Mouse (Mus musculus) thymus, postnatal 25 days (tissue): Measurements from ENCODE around the gene Cux1.

Experiments
- DNase-seq: peaks from one replicate; pipeline ENCODE4 v3.0.0; 2022

Cux1 gene

DNA sequence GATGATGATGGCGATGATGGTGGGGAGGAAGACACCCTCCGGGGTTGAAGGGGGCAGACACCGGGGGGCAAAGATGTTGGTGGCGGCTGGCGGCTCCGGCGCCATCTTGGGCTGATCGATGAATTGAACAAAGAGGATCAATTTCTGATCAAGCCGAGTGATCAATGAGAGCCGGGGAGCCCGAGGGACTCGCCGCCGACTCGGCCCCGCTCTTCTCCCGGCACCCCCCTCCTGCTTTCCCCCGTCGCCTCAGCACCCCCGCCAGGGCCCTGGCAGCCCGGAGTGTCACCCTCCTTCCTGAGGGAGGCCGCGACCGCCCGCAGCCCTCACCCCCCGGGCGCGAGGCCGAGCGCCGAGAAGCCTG lies 496 bp downstream of the Cux1 start:
- DNase-seq: no peak

DNA sequence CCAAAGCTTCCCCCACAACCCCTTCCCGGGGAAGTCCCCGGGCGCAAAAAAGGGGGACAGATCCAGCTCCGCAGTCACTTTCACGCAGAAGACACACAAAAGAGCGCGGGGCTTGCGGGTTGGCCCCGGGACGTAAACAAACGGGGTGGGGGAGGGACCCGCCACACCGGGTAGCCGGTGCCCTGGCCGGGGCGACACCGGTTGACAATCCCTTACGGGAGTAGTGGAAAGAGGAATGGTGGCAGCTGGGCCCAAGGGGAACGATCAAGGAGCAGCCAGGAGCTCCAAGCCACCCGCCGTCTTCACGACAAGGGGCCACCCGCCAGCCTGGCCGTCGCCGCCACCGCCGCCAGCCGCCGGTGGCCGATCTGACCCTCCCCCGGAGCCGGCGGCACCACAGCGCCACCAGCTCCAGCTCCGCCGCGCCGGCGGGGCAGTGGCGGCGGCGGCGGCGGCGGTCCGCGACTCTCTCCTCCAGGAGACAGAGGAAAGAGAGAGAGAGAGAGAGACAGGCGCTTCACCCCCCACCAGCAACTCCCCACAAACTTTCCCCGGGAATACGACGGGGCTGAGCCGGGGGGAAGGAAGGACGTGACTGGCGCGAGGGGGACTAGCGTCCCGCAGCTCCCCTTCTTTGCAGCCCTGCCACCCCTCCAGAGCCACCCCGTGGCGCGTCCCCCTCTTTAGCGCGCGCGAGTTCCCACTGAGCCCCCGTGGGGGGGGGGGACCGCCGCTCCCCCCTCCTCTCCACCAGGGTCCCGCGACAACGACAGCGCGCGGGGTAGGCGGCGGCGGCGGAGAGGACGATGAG lies 1.1 kb downstream of the Cux1 start:
- peak; percentile 78 for DNase-seq

DNA sequence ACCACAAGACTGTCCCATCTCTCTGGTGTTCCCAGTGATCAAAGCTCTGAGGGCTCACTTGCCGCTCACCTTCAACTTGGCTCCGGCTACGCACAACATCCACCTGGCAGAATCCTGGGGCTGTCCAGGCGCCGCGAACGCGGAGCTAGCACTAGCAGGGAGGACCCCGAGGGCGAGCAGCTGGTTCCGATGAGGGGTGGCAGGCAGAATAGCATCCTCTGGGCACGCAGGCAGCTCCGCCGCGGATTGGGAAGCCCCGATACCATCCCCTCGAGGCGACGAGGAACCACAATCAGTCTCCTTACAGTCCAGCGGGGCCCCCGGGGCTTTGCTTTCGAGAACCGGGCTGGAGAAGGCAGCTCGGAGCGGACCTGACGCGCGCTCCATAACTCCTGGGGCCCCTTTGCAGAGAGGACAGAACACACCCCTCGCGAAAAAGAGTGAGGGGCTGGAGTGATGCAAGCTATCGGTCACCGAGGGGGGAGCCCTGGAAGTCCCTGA lies 1.9 kb downstream of the Cux1 start:
- DNase-seq: peak; percentile 62

DNA sequence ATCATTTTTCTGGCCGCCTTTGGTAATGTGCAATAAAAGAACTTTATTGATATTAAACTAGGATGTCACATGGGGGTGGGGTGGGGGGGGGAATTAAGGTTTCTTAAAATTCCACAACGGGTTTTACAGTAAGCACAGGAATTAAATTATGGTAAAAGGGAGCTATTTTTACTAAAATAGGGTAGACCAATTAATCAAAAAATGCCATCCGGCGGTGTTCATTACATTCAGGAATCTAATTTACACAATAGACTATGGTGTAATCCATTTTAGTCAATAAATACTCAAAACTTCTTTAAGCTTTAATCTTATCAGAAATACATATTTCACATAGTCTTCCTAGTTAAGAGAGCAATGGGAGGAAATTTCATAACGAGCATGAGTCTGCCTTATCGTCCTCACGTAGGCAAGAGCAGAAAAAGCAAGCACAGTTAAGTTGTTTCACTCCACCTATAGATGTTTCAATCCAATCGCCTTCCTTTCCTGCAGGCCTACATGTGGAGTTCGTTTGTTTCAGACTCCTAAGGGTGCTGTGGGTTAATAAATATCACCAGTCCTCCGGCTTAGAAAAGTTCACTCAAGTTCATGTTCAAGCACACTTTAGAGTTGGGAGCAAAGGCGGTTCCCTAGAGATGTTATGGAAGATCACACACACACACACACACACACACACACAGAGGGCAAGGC lies 2.5 kb downstream of the Cux1 start:
- no peak for DNase-seq

DNA sequence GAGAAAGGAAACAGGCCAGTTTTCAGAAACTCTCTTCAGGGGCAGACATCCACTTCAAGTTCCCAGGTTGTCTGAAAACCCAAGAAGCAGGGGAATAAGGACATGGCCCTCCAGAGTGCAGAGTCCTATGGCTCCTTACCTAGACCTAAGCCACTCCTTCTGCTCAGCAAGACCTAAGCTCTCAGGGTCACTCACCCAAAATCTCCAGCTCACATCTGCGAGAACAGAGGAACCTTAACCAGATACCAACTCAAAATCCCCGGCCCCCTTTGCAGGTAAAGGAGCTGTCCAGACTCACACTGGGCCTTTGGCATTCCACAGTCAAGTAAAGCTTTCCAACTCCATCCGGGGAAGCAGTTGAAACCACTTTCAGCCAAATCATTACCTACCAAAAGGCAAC lies 3.3 kb downstream of the Cux1 start:
- DNase-seq: no peak

DNA sequence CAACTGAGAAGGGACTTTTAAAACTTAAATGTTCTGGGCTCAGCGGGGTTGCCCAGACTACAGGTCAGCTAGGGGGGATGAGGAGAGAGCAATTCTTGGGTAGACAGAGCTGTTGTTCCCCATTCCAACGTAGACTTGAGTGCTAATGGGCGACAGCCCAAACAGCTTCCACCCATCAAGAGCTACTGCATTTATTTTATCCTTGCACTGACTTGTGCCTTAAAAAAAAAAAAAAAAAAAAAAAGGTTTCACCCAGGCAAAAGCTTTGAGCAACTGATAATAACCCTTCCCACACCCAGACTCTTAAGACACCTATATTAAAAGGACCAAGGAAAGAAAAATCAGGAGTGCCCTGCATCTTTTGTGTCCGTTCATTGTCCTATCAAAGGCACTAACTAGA lies 4.2 kb downstream of the Cux1 start:
- no peak for DNase-seq

DNA sequence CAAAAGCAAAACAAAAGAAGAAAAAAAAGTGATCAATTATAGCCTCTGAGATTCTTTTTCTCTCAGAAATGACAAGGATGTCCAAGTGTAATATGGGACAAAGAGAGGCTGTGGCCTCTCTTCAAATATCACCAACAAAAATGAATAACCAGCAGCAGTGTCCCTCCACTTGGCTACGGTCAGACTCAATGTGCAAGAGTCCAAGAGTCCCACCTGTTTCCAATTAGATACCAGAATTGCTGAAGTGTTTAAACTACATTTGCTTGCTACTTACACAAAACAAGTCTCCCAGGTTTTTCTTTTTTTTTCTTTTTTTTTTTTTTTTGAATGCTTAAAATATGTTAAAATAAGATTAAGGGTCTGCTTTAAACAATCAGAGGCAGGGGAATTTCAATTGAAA lies 5.1 kb downstream of the Cux1 start:
- DNase-seq: no peak

DNA sequence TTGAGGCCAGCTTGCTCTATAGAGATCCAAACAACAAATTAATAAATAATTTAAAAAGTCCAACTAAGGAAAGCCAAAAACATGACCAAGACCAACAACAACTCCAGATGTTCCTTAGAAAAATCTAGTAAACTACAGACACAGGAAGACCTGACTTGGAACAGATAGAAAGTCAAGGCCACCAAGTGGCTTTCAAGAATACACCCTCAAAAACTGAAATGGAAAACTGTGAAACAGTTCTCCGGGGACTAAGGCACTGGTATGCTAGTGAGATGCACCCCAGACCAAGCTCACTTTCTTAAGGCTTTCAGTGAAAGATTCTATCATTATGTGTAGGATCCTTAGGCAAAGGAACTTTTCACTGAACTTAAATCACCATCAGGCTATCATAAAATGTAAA lies 5.6 kb downstream of the Cux1 start:
- no peak for DNase-seq

DNA sequence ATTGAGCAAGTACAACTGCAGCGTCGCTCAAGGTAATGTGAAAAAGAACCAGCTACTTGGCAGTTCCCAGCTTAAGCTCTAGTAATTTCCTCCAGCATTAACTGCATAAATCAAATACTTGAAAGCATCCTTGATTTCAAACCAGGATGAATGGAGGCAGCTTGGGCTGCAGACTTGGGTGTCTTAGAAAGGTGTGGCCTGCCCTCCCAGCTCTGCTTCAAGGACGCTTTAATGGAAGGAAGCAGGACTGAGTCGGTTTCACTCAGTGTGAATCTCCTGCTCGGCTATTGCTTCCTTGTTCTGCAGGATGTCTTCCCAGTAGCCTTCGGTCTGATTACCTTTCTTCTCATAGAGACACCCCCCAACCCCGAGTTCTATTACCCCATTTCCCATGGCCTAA lies 6.6 kb downstream of the Cux1 start:
- DNase-seq: no peak

DNA sequence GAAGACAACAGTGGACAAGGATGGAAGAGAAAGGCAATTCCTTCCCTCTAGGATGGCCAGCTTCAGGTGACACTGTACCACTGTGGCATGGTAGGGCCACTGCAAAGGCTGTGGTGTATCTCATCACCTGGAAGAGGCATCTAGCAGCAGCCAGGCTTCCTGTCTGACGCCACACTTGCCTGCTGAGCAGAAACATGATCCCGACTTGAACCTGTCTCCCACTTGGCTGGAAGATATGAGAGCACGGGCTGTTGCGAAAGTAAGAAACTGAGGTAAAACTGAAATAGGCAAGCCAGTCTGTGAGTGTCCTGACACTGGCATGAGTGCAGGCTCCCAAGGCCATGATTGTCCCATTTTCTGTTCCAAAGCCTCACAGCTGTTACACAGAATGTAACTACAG lies 9.8 kb downstream of the Cux1 start:
- DNase-seq: no peak

DNA sequence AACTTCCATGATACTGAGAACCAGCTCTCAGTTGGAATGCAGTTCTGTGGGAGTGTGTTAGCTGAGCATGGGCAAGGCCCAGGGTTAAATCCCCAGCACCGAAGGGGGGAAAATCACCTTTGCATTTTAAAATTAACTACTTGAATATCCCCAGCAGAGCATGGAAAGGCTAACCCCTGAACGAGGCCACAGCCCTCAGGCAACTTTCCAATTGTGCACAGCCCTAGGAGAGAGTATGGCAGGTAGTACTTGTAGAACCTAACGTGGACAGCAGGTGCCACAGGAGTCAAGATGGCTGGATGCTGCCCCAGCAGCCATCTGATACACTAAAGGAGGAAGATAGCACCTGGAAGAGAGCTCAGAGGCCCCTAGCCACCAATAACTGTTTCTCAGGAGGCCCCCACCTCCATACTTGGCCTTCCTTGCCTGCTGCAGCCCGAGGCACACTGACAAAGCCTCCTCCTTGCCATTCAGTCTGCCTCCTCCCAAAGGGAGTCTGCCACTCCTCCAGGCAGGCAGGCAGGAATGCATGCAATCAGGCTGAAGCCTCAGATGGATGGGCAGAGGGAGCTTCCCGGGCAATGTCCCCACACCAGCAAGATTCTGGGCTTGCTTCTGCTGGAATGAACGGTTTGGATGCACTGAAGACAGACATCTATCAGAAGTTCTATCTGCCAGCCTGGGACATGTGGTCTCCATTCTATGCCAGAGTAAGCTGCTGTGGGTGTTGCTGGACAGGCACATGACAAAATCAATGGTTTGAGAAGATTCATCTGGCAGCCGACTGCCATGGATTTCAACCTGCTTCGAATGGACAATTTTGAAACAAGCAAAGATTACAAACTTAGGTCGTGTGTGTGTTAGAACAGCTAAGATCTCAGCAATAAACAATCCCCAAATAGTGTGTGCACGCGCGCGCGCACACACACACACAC lies 10.7 kb downstream of the Cux1 start:
- no peak for DNase-seq

DNA sequence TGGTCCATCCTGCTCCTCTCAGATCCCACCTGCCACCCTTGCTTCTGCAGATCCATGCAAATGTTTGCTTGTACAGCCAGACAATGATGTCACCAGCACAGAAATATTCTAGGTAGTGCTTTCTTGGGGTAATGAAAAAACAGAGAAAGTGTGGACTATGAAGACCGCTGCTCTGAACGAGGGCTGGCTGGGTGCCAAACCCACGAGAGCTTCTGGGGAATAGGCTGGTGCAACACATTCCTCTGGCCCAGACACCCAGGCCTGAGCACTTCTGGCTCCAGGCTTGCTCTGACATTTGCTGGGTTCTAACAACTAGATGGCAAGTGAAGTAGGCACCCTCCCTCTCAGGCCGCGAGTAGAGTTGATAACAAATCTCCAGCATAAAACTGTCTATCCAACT lies 11.6 kb downstream of the Cux1 start:
- DNase-seq: no peak

DNA sequence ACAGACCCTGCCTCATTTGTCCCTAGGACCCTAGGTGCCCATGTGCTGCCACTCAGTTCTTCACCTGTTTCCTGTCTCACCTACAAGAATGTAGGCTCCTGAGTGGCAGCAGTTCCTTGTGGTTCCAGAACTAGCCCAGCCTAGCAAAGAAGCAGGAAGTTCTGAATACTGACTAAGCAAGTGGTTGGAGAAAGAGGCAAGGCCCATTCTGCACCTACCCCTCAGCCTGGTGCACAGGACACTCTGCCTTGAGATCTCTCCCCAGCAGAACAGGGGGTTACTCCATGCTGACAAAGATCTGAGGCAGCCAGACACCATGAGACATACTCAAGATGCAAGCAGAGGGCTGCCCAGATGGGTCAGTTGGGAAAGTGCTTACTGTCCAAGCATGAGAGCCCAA lies 14.5 kb downstream of the Cux1 start:
- no peak for DNase-seq

DNA sequence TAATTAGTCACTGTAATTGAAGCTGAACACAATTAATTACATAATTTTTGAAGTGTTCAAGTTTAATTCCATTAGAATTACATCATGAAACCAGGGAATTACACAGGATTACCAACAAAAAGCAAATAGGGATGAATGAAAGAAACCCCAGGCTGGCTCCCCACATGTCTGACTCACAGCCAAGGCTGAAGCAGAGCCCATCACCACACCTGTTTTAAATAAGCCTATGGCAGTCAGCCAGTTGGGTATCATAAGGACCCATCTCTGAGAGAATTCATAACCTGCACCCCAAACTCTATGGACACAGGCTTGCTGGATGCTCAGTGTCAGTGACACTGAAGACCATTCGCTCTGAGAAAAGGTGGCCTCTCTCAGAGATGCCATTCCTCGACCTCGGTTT lies 15.2 kb downstream of the Cux1 start:
- DNase-seq: no peak

DNA sequence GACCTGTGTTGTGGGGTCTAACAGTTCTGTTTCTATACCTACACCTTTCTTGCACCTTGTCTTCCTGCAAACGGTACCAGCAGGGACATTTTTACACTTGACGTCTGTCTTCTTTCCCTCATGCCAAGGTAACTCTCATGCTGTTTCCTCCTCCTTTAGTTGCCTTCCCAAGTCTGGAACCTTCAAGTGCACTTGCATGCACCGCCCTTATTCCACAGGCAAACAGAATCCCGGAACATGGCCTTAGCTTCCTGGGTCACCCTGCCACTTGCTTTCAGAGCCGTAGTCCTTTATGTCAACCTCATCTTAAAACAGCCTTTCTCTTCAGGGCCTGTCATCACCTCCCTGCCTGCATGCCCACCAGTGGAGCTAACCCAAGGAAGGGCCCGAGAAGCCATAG lies 15.7 kb downstream of the Cux1 start:
- no peak for DNase-seq

DNA sequence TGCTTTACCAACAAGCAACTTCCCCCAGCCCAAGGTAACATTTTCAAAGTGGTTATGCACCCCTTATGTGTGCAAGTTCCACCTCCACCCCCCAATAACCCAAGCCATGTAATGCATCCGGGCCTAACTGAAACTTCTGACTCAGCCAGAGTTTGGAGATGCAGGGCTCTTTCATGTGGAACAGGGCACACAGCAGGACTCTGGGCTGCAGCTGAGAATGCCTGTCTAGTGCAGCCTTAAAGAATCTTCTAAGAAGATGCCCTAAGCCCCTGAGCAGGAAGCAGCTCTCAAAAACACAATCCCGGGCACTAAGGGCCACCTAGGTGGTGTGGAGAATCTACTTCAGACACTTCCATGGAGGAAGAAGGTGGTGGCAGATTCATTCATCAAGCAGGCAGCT lies 16.6 kb downstream of the Cux1 start:
- peak; percentile 56 for DNase-seq

DNA sequence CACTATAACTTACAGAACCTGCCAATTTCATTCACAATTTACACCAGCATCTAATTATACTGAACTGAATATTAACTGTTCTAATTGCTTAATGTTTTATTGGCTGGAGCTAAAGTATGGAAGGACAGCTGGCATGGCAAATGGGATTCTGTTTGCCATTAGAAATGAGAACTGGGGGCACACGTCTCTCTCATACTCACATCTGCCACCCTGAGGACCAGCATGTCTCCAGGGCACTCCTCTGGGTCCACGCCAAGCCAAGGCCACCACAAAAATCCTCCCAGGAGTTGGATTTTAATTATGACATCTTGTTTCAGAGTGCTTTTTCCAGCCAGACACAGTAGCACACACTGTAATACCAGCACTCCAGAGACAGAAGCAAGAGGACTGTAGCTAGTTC lies 18.5 kb downstream of the Cux1 start:
- DNase-seq: no peak

DNA sequence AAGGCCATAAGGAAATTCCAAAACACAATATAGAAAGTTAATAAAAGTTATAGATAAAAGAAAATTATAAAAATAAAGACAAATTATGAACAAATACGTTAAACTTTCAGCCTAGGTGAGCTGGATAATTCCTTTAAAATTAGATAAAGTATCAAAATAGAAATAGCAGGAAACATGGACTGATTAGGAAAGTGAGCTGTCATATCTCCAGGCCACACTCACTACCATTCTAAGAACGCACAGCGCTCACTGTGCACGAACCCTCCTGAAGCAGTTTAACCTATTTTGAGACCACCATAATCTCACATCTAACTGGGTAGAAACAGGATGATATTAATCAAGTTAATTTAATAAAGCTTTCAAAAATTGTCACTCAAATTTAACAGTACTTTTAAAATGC lies 22.2 kb downstream of the Cux1 start:
- DNase-seq: no peak

DNA sequence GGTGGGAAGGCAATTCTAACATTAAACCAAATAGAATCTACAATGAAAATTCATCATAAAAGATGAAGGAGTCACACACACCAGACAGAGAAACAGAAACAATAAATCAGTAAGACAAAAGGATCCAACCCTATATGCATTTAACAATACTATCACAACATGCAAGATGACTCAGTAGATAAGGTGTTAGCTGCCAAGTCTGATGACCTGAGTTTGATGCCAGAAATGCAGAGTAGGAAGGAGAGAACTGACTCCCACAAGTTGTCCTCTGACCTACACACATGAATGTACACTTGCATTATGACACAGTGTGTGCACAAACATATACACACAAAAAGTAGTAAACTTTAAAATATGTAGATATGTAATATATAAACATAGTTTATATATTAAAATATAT lies 24.1 kb downstream of the Cux1 start:
- DNase-seq: no peak

DNA sequence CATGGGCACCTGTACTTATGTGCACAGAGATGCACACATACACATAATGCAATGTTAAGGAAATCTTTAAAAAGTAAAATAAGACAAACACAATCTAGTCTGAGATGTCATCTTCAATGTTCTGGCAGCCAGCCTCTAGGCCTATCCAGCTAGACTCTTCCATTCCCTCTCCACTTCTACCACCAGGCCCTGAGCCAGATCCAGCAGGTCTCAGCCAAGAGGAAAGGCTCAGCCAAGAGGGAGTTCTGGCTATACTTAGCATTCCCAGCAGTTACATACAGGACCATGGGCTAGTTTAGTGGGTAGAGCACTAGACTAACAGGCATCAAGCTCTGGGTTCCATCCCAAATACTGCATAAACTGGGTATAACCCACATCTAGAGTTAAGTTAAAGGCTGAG lies 26.3 kb downstream of the Cux1 start:
- DNase-seq: no peak

DNA sequence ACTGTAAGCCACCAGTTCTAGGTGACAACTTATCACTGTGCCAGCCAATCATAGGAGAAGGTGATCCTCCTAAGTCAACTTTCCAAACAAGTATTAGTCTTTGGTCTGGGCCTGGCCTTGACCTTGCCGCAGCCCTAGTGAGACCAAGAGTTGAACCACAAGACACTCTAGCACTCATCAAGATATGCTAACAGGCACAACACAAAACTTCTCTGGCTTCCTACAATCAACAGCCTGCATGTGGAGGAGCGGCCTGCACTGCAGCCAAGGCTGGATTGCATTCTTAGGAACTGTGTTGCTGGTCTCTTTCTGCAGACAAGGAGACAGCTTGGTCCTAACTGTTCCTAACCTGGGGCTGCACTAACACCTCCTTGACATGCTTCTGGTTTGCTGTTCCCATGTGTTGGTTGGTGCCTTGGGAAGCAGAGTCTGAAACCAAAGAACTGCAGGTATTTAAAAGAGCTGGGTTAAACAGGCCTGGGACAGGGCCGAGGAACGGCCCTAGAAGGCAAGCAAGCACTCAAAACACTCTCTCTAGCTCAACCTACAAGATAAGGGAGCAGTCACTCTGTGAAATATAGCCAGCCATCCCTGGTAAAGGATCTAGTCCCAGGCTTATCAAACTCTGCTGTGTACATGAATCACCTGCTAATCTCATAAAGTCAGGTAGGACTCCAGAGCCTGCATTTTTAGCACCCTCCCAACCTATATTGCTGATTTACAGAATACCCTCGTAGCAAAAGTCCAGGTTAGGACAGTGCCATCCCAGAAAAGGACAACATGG lies 27.0 kb downstream of the Cux1 start:
- DNase-seq: no peak

DNA sequence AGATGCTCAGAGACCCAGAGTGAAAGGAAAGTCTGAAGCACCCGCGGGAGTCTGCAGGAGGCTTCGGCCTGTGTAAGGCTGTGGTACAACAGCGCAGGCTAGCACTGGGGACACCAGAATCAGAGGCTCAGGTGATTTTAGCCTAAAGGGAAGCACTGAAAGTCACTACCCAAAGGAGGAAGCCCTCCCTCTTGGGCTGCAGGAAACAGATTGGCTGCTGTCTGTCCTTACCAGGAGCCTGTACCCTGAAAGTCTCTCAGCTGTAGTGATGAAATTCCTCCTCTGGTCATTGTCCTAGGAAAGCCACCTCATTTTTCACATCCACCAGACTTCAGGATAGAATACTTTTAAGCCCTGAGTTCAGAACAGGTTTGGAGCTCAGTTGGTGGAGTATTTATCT lies 30.5 kb downstream of the Cux1 start:
- no peak for DNase-seq
